Mouse (Mus musculus) kidney, adult 9 months (tissue): ENCODE measurements around the gene Cytl1.

Source experiments
- DNase-seq: peaks from one replicate; pipeline ENCODE4 v3.0.0; 2022

Cytl1 gene

GRCm38 (mm10) chr5:37774011-37774410 is 38.7 kb downstream of the Cytl1 start:
- DNase-seq, result no peak

GRCm38 (mm10) chr5:37775681-37776080 is 40.4 kb downstream of the Cytl1 start:
- DNase-seq, result no peak

- DNase-seq, result no peak
Measured at GRCm38 (mm10) chr5:37783306-37783705, 48.0 kb downstream of the Cytl1 start.

GRCm38 (mm10) chr5:37784847-37785391 is 49.6 kb downstream of the Cytl1 start:
- peak; percentile 9 for DNase-seq
